Mouse (Mus musculus): ENCODE results near the gene Adra2b. TPM values are rescaled to one million over a fixed set of nuclear protein-coding genes. Genes with fewer than 3 reads are reported as not detected.

Adra2b gene
- total and polyA plus RNA-seq, 3 experiments: not detected

DNA sequence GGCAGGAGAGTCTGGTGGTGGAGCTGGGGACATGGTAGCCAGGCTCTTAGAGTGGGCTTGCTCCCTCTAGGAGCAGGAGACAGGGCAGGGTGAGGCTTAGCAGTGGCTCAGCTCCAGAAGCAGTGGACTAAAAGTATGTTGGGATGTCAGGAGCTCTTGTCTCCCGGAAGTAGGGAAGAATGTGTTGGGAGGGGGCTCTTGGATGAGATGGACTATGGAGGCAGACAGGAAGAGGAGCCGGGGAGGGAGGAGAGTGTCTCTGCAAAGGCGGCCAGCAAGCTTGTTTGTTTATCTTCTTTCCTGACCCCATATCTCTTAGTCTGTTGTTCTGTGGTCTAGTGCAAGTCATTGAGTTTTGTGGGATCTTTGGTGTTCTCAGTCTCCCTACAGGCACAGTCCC is 12.1 kb downstream of the Adra2b start:
- no peak for DNase-seq (ENCODE audit: low read depth, low spot score)
- Histone ChIP-seq H3K27me3 (ENCODE audit: control insufficient read depth in 1 of 2, insufficient read depth in 2 of 2, low read length in 2 of 2) (peaks cover 0 to 1% of the 10 kb centered on the region in 2 experiments; a peak in 1 of 4 replicates), H3K27ac (ENCODE audit: control insufficient read depth, low read depth, low read length) (no peak overlapping the region), H3K36me3 (ENCODE audit: control insufficient read depth in 1 of 2, insufficient read depth in 2 of 2, low read length in 2 of 2) (no peaks in the 10 kb centered on the region), H3K9me3 (replicated peaks; ENCODE audit: insufficient read depth, low read length) (no peaks in the 10 kb centered on the region), H3K4me3 (ENCODE audit: control insufficient read depth in 1 of 2, insufficient read depth in 1 of 2, low read depth in 2 of 2, low read length in 2 of 2) (no peak overlapping the region), H3K79me2 (ENCODE audit: control insufficient read depth, insufficient read depth, low read length, poor library complexity) (no peaks in the 10 kb centered on the region), H3K9ac (ENCODE audit: control insufficient read depth, low read depth, low read length, poor library complexity, severe bottlenecking) (no peak overlapping the region), H3K4me1 (ENCODE audit: control insufficient read depth in 1 of 2, insufficient read depth in 2 of 2, low read length in 2 of 2) (no peaks in the 10 kb centered on the region)
- TF ChIP-seq MAFK (IDR thresholded peaks at IDR 0.05; ENCODE audit: borderline replicate concordance, low read depth, low read length): no peak
- no peak for TF ChIP-seq CTCF (IDR thresholded peaks at IDR 0.05 in 2 of 3, conservative IDR thresholded peaks at IDR 0.05 in 1 of 3; ENCODE audit: control insufficient read depth in 1 of 3, insufficient read depth in 1 of 3, low read depth in 2 of 3, low read length in 3 of 3, poor library complexity in 1 of 3, severe bottlenecking in 1 of 3)
- no peak for TF ChIP-seq ZC3H11A (IDR thresholded peaks at IDR 0.05; ENCODE audit: low read depth, low read length)
- no peak for TF ChIP-seq USF2 (IDR thresholded peaks at IDR 0.05; ENCODE audit: borderline replicate concordance in 1 of 2, insufficient read depth in 1 of 2, low read depth in 1 of 2, low read length in 2 of 2)
- no peak for TF ChIP-seq JUND (IDR thresholded peaks at IDR 0.05; ENCODE audit: low read depth, low read length)
- no peak for TF ChIP-seq MAX (IDR thresholded peaks at IDR 0.05; ENCODE audit: low read length)
- TF ChIP-seq HCFC1 (IDR thresholded peaks at IDR 0.05; ENCODE audit: low read depth, low read length): no peak
- no peak for TF ChIP-seq RCOR1 (IDR thresholded peaks at IDR 0.05; ENCODE audit: low read depth, low read length)
- TF ChIP-seq POLR2A (IDR thresholded peaks at IDR 0.05; ENCODE audit: control insufficient read depth in 1 of 2, insufficient read depth in 1 of 2, low read depth in 1 of 2, low read length in 2 of 2, poor library complexity in 1 of 2): no peak
- TF ChIP-seq MYC (IDR thresholded peaks at IDR 0.05; ENCODE audit: low read depth, low read length): no peak
- TF ChIP-seq TBP (IDR thresholded peaks at IDR 0.05; ENCODE audit: low read depth, low read length): no peak
- TF ChIP-seq MYB (IDR thresholded peaks at IDR 0.05; ENCODE audit: low read depth, low read length): no peak
- TF ChIP-seq GATA1 (IDR thresholded peaks at IDR 0.05; ENCODE audit: low read depth, low read length): no peak
- no peak for TF ChIP-seq SMC3 (IDR thresholded peaks at IDR 0.05; ENCODE audit: low read depth, low read length)
- TF ChIP-seq POLR2AphosphoS2 (IDR thresholded peaks at IDR 0.05; ENCODE audit: low read length): no peak
- TF ChIP-seq BHLHE40 (IDR thresholded peaks at IDR 0.05; ENCODE audit: borderline replicate concordance, low read depth, low read length): no peak
- no peak for TF ChIP-seq TCF12 (IDR thresholded peaks at IDR 0.05; ENCODE audit: low read depth, low read length)
- no peak for TF ChIP-seq ETS1 (IDR thresholded peaks at IDR 0.05; ENCODE audit: low read depth, low read length)
- no peak for TF ChIP-seq UBTF (IDR thresholded peaks at IDR 0.05; ENCODE audit: borderline replicate concordance, insufficient read depth, low read depth, low read length)

DNA sequence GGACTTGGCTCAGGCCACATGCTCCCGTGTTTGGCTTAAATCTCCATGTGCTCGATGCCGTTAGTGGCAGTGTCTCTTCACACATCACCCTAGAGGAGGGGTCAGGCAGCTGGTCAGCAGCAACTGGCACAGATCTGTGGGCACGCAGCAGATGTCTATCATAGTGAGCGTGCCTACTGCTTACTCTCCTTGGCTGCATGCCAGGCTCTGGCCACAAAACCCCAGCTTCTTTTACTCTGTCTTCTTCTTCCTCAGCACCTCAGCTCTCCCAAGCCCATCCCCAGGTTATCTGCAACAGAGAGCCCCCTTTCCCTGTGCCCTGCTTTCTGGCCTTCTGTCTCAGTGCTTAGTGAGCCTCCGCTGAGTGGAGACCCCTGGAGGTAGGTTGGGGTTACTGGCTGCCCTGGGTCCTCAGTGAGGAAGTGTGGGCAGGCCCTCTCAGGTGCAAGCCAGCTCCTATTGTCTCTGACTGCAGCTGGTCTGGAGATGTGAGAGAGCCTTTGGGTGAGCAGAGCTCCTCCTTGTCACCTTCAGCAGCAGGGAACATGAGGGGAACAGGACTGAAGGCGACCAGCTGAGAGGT is 12.8 kb downstream of the Adra2b start:
- Histone ChIP-seq H3K4me1 (ENCODE audit: control insufficient read depth in 1 of 2, insufficient read depth in 2 of 2, low read length in 2 of 2) (no peaks in the 10 kb centered on the region), H3K9ac (ENCODE audit: control insufficient read depth, low read depth, low read length, poor library complexity, severe bottlenecking) (no peak overlapping the region)

More for the DNA sequence above, 12.8 kb downstream of the Adra2b start:
- H3K79me2 ChIP-seq (ENCODE audit: control insufficient read depth, insufficient read depth, low read length, poor library complexity): no peaks in the 10 kb centered on the region
- H3K9me3 ChIP-seq (replicated peaks; ENCODE audit: insufficient read depth, low read length): no peaks in the 10 kb centered on the region
- peaks cover 0 to 1% of the 10 kb centered on the region in 2 experiments; a peak in 1 of 4 replicates for H3K27me3 ChIP-seq (ENCODE audit: control insufficient read depth in 1 of 2, insufficient read depth in 2 of 2, low read length in 2 of 2)
- peak; percentile 34 for DNase-seq (ENCODE audit: low read depth, low spot score)
- TF ChIP-seq CTCF (IDR thresholded peaks at IDR 0.05 in 2 of 3, conservative IDR thresholded peaks at IDR 0.05 in 1 of 3; ENCODE audit: control insufficient read depth in 1 of 3, insufficient read depth in 1 of 3, low read depth in 2 of 3, low read length in 3 of 3, poor library complexity in 1 of 3, severe bottlenecking in 1 of 3) (peak; percentile 39 to 63 (median 43)), UBTF (IDR thresholded peaks at IDR 0.05; ENCODE audit: borderline replicate concordance, insufficient read depth, low read depth, low read length) (no peak), SMC3 (IDR thresholded peaks at IDR 0.05; ENCODE audit: low read depth, low read length) (peak; percentile 35)
- no peak overlapping the region for H3K27ac ChIP-seq (ENCODE audit: control insufficient read depth, low read depth, low read length)
- no peak overlapping the region for H3K4me3 ChIP-seq (ENCODE audit: control insufficient read depth in 1 of 2, insufficient read depth in 1 of 2, low read depth in 2 of 2, low read length in 2 of 2)
- no peaks in the 10 kb centered on the region for H3K36me3 ChIP-seq (ENCODE audit: control insufficient read depth in 1 of 2, insufficient read depth in 2 of 2, low read length in 2 of 2)
